ENCODE assay signal across 8 mouse cellular contexts in the genomic region with DNA sequence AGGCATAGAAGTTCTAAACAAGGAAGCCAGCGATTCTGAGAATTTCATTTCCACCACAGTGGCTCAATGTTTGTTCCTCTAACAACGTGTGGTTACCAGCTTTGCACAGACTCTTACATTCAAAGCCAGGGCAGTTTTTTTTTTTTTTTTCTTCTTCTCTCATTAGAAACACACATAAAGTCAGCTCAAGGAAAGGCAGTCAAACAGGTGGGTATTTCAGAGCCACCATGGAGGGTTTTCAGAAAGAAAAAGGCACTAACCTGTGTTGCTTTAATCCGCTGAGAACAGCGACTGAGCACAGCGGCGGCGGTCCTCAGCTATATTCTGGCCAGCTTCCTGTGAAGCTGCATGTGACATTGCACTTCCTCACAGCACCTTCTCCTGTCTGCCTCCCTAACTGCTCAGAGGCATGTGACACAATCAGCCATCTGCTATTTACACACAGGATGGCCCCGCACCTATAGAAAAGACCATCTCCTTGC. TPM values are rescaled to one million over a fixed set of nuclear protein-coding genes. Genes with fewer than 3 reads are reported as not detected.
A peak's percentile ranks its signal among the peaks of the same experiment; 100 is the strongest.
DNase-seq lines count a peak whose midpoint lies in the region; ATAC-seq lines count a peak whose summit lies in the region.

No protein-coding gene starts in this region.

- H3K4me3 ChIP-seq in heart, embryonic 10.5 days = no peak overlapping the region
- H3K4me3 ChIP-seq in embryonic facial prominence, embryonic 14.5 days (ENCODE audit: low read depth, low read length) = peak overlapping the region; percentile 13; the same call in 1 of the 2 replicates
- H3K4me3 ChIP-seq in liver, embryonic 15.5 days (replicated peaks) = peak overlapping the region; percentile 65
- H3K4me3 ChIP-seq in midbrain, embryonic 16.5 days (ENCODE audit: low read depth, low read length) = no peak overlapping the region

- WGBS in heart, embryonic 10.5 days = 73% methylated on average over 8 of the region's 8 CpGs
- 58% methylated on average over 8 of the region's 8 CpGs for WGBS in embryonic facial prominence, embryonic 14.5 days
- 11% methylated on average over 8 of the region's 8 CpGs for WGBS in liver, embryonic 15.5 days (ENCODE audit: insufficient replicate concordance)
- 88% methylated on average over 8 of the region's 8 CpGs for WGBS in midbrain, embryonic 16.5 days

- H3K9me3 ChIP-seq in heart, embryonic 10.5 days = no peaks in the 10 kb centered on the region
- no peaks in the 10 kb centered on the region for H3K9me3 ChIP-seq in embryonic facial prominence, embryonic 14.5 days (ENCODE audit: control insufficient read depth, low read length)
- H3K9me3 ChIP-seq in liver, embryonic 15.5 days (replicated peaks) = no peaks in the 10 kb centered on the region
- H3K9me3 ChIP-seq in midbrain, embryonic 16.5 days (replicated peaks; ENCODE audit: control insufficient read depth, low read length, poor library complexity, severe bottlenecking) = no peaks in the 10 kb centered on the region

- peak overlapping the region; percentile 47 for H3K4me2 ChIP-seq in embryonic facial prominence, embryonic 14.5 days (ENCODE audit: low read depth, low read length)
- H3K4me2 ChIP-seq in liver, embryonic 15.5 days = peak overlapping the region; percentile 77
- H3K4me2 ChIP-seq in midbrain, embryonic 16.5 days (ENCODE audit: low read length) = no peak overlapping the region

- H3K9ac ChIP-seq in embryonic facial prominence, embryonic 14.5 days (ENCODE audit: low read depth, low read length) = no peak overlapping the region
- H3K9ac ChIP-seq in liver, embryonic 15.5 days = no peak overlapping the region
- H3K9ac ChIP-seq in midbrain, embryonic 16.5 days (ENCODE audit: low read depth, low read length) = no peak overlapping the region

- H3K27ac ChIP-seq in heart, embryonic 10.5 days = peak overlapping the region; percentile 85
- peak overlapping the region; percentile 94 for H3K27ac ChIP-seq in embryonic facial prominence, embryonic 14.5 days (replicated peaks; ENCODE audit: low read depth, low read length)
- peak overlapping the region; percentile 86 for H3K27ac ChIP-seq in liver, embryonic 15.5 days (replicated peaks)
- no peak overlapping the region for H3K27ac ChIP-seq in midbrain, embryonic 16.5 days (ENCODE audit: low read length)

- H3K27me3 ChIP-seq in heart, embryonic 10.5 days (ENCODE audit: insufficient read depth, poor library complexity, severe bottlenecking) = no peaks in the 10 kb centered on the region
- no peaks in the 10 kb centered on the region for H3K27me3 ChIP-seq in embryonic facial prominence, embryonic 14.5 days (replicated peaks; ENCODE audit: control insufficient read depth, insufficient read depth, low read length)
- H3K27me3 ChIP-seq in liver, embryonic 15.5 days = no peaks in the 10 kb centered on the region
- H3K27me3 ChIP-seq in midbrain, embryonic 16.5 days (ENCODE audit: control insufficient read depth, insufficient read depth, low read depth, low read length) = no peaks in the 10 kb centered on the region

- H3K36me3 ChIP-seq in heart, embryonic 10.5 days = no peaks in the 10 kb centered on the region
- H3K36me3 ChIP-seq in embryonic facial prominence, embryonic 14.5 days (ENCODE audit: control insufficient read depth, insufficient read depth, low read length) = no peaks in the 10 kb centered on the region
- H3K36me3 ChIP-seq in liver, embryonic 15.5 days (replicated peaks) = no peaks in the 10 kb centered on the region
- no peaks in the 10 kb centered on the region for H3K36me3 ChIP-seq in midbrain, embryonic 16.5 days (ENCODE audit: control insufficient read depth, insufficient read depth, low read length)

- peaks cover 32% of the 10 kb centered on the region for H3K4me1 ChIP-seq in heart, embryonic 10.5 days
- peaks cover 64% of the 10 kb centered on the region for H3K4me1 ChIP-seq in embryonic facial prominence, embryonic 14.5 days (ENCODE audit: control insufficient read depth, insufficient read depth, low read length)
- peaks cover 45% of the 10 kb centered on the region for H3K4me1 ChIP-seq in liver, embryonic 15.5 days (replicated peaks)
- H3K4me1 ChIP-seq in midbrain, embryonic 16.5 days (ENCODE audit: control insufficient read depth, insufficient read depth, low read length) = no peaks in the 10 kb centered on the region; the same call in none of the 2 replicates

- no peak for DNase-seq in heart, embryonic 10.5 days (ENCODE audit: low spot score)
- DNase-seq in heart, adult 8-10 months (ENCODE audit: low spot score) = no peak
- no peak for DNase-seq in embryonic facial prominence, embryonic 14.5 days (ENCODE audit: low spot score)
- DNase-seq in spleen, postnatal 4 days (ENCODE audit: low spot score in 2 of 2) = peak; percentile 58 to 78
- no peak for DNase-seq in urinary bladder, postnatal 4 days (ENCODE audit: low spot score in 2 of 2)
- DNase-seq in frontal cortex, postnatal 14 days (ENCODE audit: low spot score in 2 of 2) = no peak

- 0 out of 2 replicates have a peak, but pooled peaks have one; percentile 9 for ATAC-seq in embryonic facial prominence, embryonic 14.5 days (ENCODE audit: low read depth)
- no peak for ATAC-seq in liver, embryonic 15.5 days (ENCODE audit: insufficient read depth)
- no peak for ATAC-seq in midbrain, embryonic 16.5 days

RNA-seq across cellular contexts. Expression of gene Wipf1, which starts 43.4 kb away (rescaled TPM):
- polyA plus RNA-seq in heart, embryonic 10.5 days (2016; fragmentation: Nextera tagmentation; extraction: Ambion mirVana) = 6.8 and 7.8 TPM in 2 replicates
- 10 to 100 TPM; 11.5 to 14.6 (median 13.3) TPM for total RNA-seq in heart, adult 8-10 months (2022)
- 21.5 and 23.5 TPM in 2 replicates for polyA plus RNA-seq in embryonic facial prominence, embryonic 14.5 days (2014; fragmentation: Nextera tagmentation; extraction: Ambion mirVana)
- polyA plus RNA-seq in liver, embryonic 15.5 days (2015; fragmentation: Nextera tagmentation; extraction: Ambion mirVana) = 3.5 and 3.8 TPM in 2 replicates
- 2.1 and 2.6 TPM in 2 replicates for polyA plus RNA-seq in midbrain, embryonic 16.5 days (2015; fragmentation: Nextera tagmentation; extraction: Ambion mirVana)

Comparison
In these comparisons a context has a peak if more than half of its experiments do, and no peak if none do; other contexts are left out.
1. DNase-seq: peak in spleen, postnatal 4 days (2 of 2); none in heart, embryonic 10.5 days (single experiment), heart, adult 8-10 months (single experiment), embryonic facial prominence, embryonic 14.5 days (single experiment), urinary bladder, postnatal 4 days (0 of 2) and frontal cortex, postnatal 14 days (0 of 2).
2. H3K4me3 ChIP-seq: peak in embryonic facial prominence, embryonic 14.5 days (single experiment) and liver, embryonic 15.5 days (single experiment); none in heart, embryonic 10.5 days (single experiment) and midbrain, embryonic 16.5 days (single experiment).